Mouse (Mus musculus): Measurements from ENCODE around the gene Rpl29.

- no peak for TF ChIP-seq POLR2A (IDR thresholded peaks at IDR 0.05; ENCODE audit: extremely low read depth, insufficient read depth, low read length)
- no peak for TF ChIP-seq CTCF (IDR thresholded peaks at IDR 0.05; ENCODE audit: low read depth, low read length)
Measured at GRCm38 (mm10) chr9:106475046-106475445, 45.8 kb downstream of the Rpl29 start.

Measured in liver, adult 2 months (tissue).